Mouse (Mus musculus): ENCODE measurements around the gene Aph1a. TPM values are rescaled to one million over a fixed set of nuclear protein-coding genes. Genes with fewer than 3 reads are reported as not detected.
A peak's percentile ranks its signal among the peaks of the same experiment; 100 is the strongest.
"Not testable (repeated sequence)": the region's sequence is repeated elsewhere in the genome, so short reads cannot be mapped to it uniquely, and the experiment has no call there.

Aph1a gene
- polyA plus RNA-seq, 1 experiment from 2014 or later: 35.8 TPM

GRCm38 (mm10) chr3:95902373-95902625, 8.5 kb downstream of the Aph1a start:
- no peak for ATAC-seq (replicated peaks; ENCODE audit: insufficient number of reproducible peaks, insufficient read depth, low FRiP score, low read depth)
- H3K4me2 ChIP-seq: peak overlapping the region; percentile 77
- H3K9ac ChIP-seq: peak overlapping the region; percentile 37
- H3K4me1 ChIP-seq (replicated peaks): peaks cover 43% of the 10 kb centered on the region
- peaks cover 6% of the 10 kb centered on the region; the same call in 1 of the 2 replicates for H3K36me3 ChIP-seq
- peak overlapping the region; percentile 87 for H3K27ac ChIP-seq
- H3K27me3 ChIP-seq: no peaks in the 10 kb centered on the region
- H3K4me3 ChIP-seq: peak overlapping the region; percentile 47
- H3K9me3 ChIP-seq (replicated peaks): no peaks in the 10 kb centered on the region

- H3K27me3 ChIP-seq: no peaks in the 10 kb centered on the region
- no peaks in the 10 kb centered on the region for H3K9me3 ChIP-seq (replicated peaks)
- peak overlapping the region; percentile 87 for H3K27ac ChIP-seq
- H3K4me2 ChIP-seq: peak overlapping the region; percentile 77
- H3K9ac ChIP-seq: peak overlapping the region; percentile 37; the same call in 1 of the 2 replicates
- no peak for ATAC-seq (replicated peaks; ENCODE audit: insufficient number of reproducible peaks, insufficient read depth, low FRiP score, low read depth)
- H3K36me3 ChIP-seq: peaks cover 4% of the 10 kb centered on the region; the same call in 1 of the 2 replicates
- WGBS: 28% methylated on average over 6 of the region's 6 CpGs
- peak overlapping the region; percentile 47 for H3K4me3 ChIP-seq
- peaks cover 43% of the 10 kb centered on the region for H3K4me1 ChIP-seq (replicated peaks)
Observed at GRCm38 (mm10) chr3:95902643-95903042, 8.9 kb downstream of the Aph1a start.

GRCm38 (mm10) chr3:95903753-95904502, 10.2 kb downstream of the Aph1a start:
- H3K27me3 ChIP-seq: no peaks in the 10 kb centered on the region
- no peaks in the 10 kb centered on the region for H3K36me3 ChIP-seq
- no peak for ATAC-seq (replicated peaks; ENCODE audit: insufficient number of reproducible peaks, insufficient read depth, low FRiP score, low read depth)
- peaks cover 43% of the 10 kb centered on the region for H3K4me1 ChIP-seq (replicated peaks)
- peak overlapping the region; percentile 87 for H3K27ac ChIP-seq
- peak overlapping the region; percentile 56 for H3K9ac ChIP-seq
- peak overlapping the region; percentile 77 for H3K4me2 ChIP-seq
- no peaks in the 10 kb centered on the region for H3K9me3 ChIP-seq (replicated peaks)
- WGBS: 7% methylated on average over 15 of the region's 15 CpGs
- peak overlapping the region; percentile 47 for H3K4me3 ChIP-seq

- Histone ChIP-seq H3K9ac (peak within 1 kb of the TSS; percentile 56), H3K27ac (peak within 1 kb of the TSS; percentile 87), H3K27me3 (no peaks in the 10 kb centered on the region), H3K4me2 (peak within 1 kb of the TSS; percentile 77), H3K4me3 (peak within 1 kb of the TSS; percentile 47), H3K9me3 (replicated peaks) (no peaks in the 10 kb centered on the region), H3K4me1 (replicated peaks) (peaks cover 43% of the 10 kb centered on the region), H3K36me3 (no peaks in the 10 kb centered on the region)
- ATAC-seq (replicated peaks; ENCODE audit: insufficient number of reproducible peaks, insufficient read depth, low FRiP score, low read depth): no peak; the same call in 1 of the 2 replicates
- WGBS: under 1% methylated on average over 15 of the region's 15 CpGs
Observed at GRCm38 (mm10) chr3:95904568-95904967, 10.8 kb downstream of the Aph1a start, which contains the start of gene Car14. TSS of gene Car14 (minus strand) at chr3:95904691.

GRCm38 (mm10) chr3:95905146-95905939, 11.6 kb downstream of the Aph1a start:
- H3K27ac ChIP-seq: peak overlapping the region; percentile 87
- peak overlapping the region; percentile 56 for H3K9ac ChIP-seq
- H3K9me3 ChIP-seq (replicated peaks): no peaks in the 10 kb centered on the region
- peak; percentile 32; the same call in 1 of the 2 replicates for ATAC-seq (replicated peaks; ENCODE audit: insufficient number of reproducible peaks, insufficient read depth, low FRiP score, low read depth)
- whole genome bisulfite sequencing: under 1% methylated on average over 18 of the region's 18 CpGs
- peak overlapping the region; percentile 77 for H3K4me2 ChIP-seq
- H3K36me3 ChIP-seq: no peaks in the 10 kb centered on the region
- peak overlapping the region; percentile 47 for H3K4me3 ChIP-seq
- H3K27me3 ChIP-seq: no peaks in the 10 kb centered on the region
- peaks cover 43% of the 10 kb centered on the region for H3K4me1 ChIP-seq (replicated peaks)

GRCm38 (mm10) chr3:95905940-95906492, 12.2 kb downstream of the Aph1a start:
- Histone ChIP-seq H3K36me3 (no peaks in the 10 kb centered on the region), H3K9ac (peak overlapping the region; percentile 56; the same call in 1 of the 2 replicates), H3K27ac (peak overlapping the region; percentile 87), H3K4me2 (peak overlapping the region; percentile 77), H3K9me3 (replicated peaks) (no peaks in the 10 kb centered on the region), H3K4me3 (peak overlapping the region; percentile 47), H3K27me3 (no peaks in the 10 kb centered on the region), H3K4me1 (replicated peaks) (peaks cover 43% of the 10 kb centered on the region)
- ATAC-seq (replicated peaks; ENCODE audit: insufficient number of reproducible peaks, insufficient read depth, low FRiP score, low read depth): no peak
- under 1% methylated on average over 12 of the region's 12 CpGs for WGBS

- WGBS: 0% methylated on average over 12 of the region's 12 CpGs
- Histone ChIP-seq H3K4me2 (peak overlapping the region; percentile 77), H3K4me1 (replicated peaks) (peaks cover 39% of the 10 kb centered on the region), H3K9me3 (replicated peaks) (no peaks in the 10 kb centered on the region), H3K27me3 (no peaks in the 10 kb centered on the region), H3K4me3 (peak overlapping the region; percentile 47), H3K9ac (0 out of 2 replicates have a peak overlapping the region, but pooled peaks have one; percentile 13), H3K27ac (no peak overlapping the region), H3K36me3 (no peaks in the 10 kb centered on the region)
- ATAC-seq (replicated peaks; ENCODE audit: insufficient number of reproducible peaks, insufficient read depth, low FRiP score, low read depth): no peak
Observed at GRCm38 (mm10) chr3:95906860-95907259, 13.1 kb downstream of the Aph1a start.

GRCm38 (mm10) chr3:95907613-95908012, 13.8 kb downstream of the Aph1a start:
- H3K4me3 ChIP-seq: no peak overlapping the region
- H3K27ac ChIP-seq: no peak overlapping the region
- 39% methylated on average over 4 of the region's 4 CpGs for WGBS
- no peaks in the 10 kb centered on the region for H3K36me3 ChIP-seq
- no peak for ATAC-seq (replicated peaks; ENCODE audit: insufficient number of reproducible peaks, insufficient read depth, low FRiP score, low read depth)
- no peaks in the 10 kb centered on the region for H3K27me3 ChIP-seq
- no peak overlapping the region for H3K4me2 ChIP-seq
- H3K9ac ChIP-seq: no peak overlapping the region
- H3K9me3 ChIP-seq (replicated peaks): no peaks in the 10 kb centered on the region
- H3K4me1 ChIP-seq (replicated peaks): peaks cover 33% of the 10 kb centered on the region

- no peak for ATAC-seq (replicated peaks; ENCODE audit: insufficient number of reproducible peaks, insufficient read depth, low FRiP score, low read depth)
- no peak overlapping the region for H3K4me2 ChIP-seq
- H3K4me3 ChIP-seq: no peak overlapping the region
- no peak overlapping the region for H3K9ac ChIP-seq
- no peak overlapping the region for H3K27ac ChIP-seq
- no peaks in the 10 kb centered on the region for H3K27me3 ChIP-seq
- no peaks in the 10 kb centered on the region for H3K4me1 ChIP-seq (replicated peaks)
- H3K9me3 ChIP-seq (replicated peaks): no peaks in the 10 kb centered on the region
- H3K36me3 ChIP-seq: no peaks in the 10 kb centered on the region
- 69% methylated on average over 4 of the region's 4 CpGs for WGBS
Observed at GRCm38 (mm10) chr3:95914706-95915105, 20.9 kb downstream of the Aph1a start.

GRCm38 (mm10) chr3:95916760-95917159, 23.0 kb downstream of the Aph1a start:
- no peaks in the 10 kb centered on the region for H3K27me3 ChIP-seq
- no peak overlapping the region for H3K4me3 ChIP-seq
- 0 out of 2 replicates have a peak, but pooled peaks cover 2% of the 10 kb centered on the region for H3K4me1 ChIP-seq (replicated peaks)
- no peaks in the 10 kb centered on the region for H3K36me3 ChIP-seq
- no peaks in the 10 kb centered on the region for H3K9me3 ChIP-seq (replicated peaks)
- H3K9ac ChIP-seq: no peak overlapping the region
- WGBS: 60% methylated on average over 7 of the region's 7 CpGs
- no peak for ATAC-seq (replicated peaks; ENCODE audit: insufficient number of reproducible peaks, insufficient read depth, low FRiP score, low read depth)
- H3K27ac ChIP-seq: no peak overlapping the region
- H3K4me2 ChIP-seq: no peak overlapping the region

- H3K27me3 ChIP-seq; H3K9ac ChIP-seq; H3K4me1 ChIP-seq (replicated peaks); H3K4me3 ChIP-seq; H3K27ac ChIP-seq; H3K36me3 ChIP-seq; H3K9me3 ChIP-seq (replicated peaks); ATAC-seq (replicated peaks; ENCODE audit: insufficient number of reproducible peaks, insufficient read depth, low FRiP score, low read depth); H3K4me2 ChIP-seq: not testable (repeated sequence)
- WGBS: 39% methylated on average over 2 of the region's 2 CpGs
Observed at GRCm38 (mm10) chr3:95920532-95920931, 26.8 kb downstream of the Aph1a start.
